Mouse (Mus musculus): Measurements from ENCODE around the gene Otulinl. TPM values are rescaled to one million over a fixed set of nuclear protein-coding genes. Genes with fewer than 3 reads are reported as not detected.

Otulinl gene
- 10 to 100 TPM; 24.1 to 31.0 TPM for total RNA-seq (2023)

DNA sequence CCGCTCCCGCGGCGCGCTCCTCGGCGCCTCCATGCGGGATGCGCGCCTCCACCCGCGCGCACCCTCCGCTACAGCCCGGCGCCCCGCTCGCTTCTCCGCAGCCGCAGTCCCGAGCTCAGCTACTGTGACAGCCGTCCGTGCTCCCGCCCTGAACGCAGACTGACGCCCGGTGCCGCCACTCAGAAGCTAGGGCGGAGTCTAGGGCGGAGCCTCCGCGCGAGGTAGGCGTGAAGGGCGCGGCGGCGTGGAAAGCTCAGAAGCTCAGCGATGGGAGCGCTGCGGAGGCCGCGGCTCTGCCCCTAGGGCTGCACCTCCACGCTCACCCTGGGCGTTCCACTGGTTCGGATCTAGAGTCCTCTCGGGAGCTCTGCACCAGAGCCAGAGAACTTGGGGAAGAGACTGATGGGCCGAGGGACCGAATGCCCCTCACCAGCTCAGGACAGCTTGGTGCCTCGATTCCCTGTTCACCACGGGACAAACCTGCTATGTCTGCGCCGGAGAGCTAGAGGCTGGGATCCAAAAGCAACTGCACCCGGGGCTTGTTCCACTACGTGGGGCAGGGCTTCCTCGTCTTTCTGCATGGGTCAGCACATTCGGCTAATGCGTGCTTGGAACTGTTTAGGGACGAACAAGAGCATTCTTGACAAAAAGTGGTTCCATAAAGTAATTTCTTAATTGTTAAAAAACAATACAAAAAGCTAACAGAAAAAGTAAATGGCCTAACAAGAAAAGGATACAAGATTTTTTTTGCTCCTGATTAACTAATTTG is at the start of gene Otulinl:
Gene Otulinl, minus strand, starts transcription at position 161 of the 769 bp plus-strand sequence.

GRCm38 (mm10) chr15:27630601-27631383 is 50.6 kb downstream of the Otulinl start, which contains the start of gene Otulin:
Otulin (minus strand) TSS chr15:27630693.

Other genes with a start within 250 kb of the Otulinl start
- gene Ank, start 214.9 kb downstream of the Otulinl start, total RNA-seq (2023) = 1 to 10 TPM; 5.3 to 6.1 TPM
- gene Otulin, start 50.9 kb downstream of the Otulinl start, total RNA-seq (2023) = 100 to 1,000 TPM; 116 to 125 TPM

Data from B cell, adult 67 days (primary cell).